Mouse (Mus musculus) gonadal fat pad, adult 2 months (tissue): ENCODE measurements at regions not wholly inside any gene's neighbourhood (a gene's known extent, or its start where the extent isn't known, plus 50 kb on each side); places are given as distances from the start of the nearest gene placed in this dataset.

Experiments
- DNase-seq: peaks from one replicate; pipeline ENCODE4 v3.0.0-alpha.2; 2012; ENCODE audit warnings: low read depth

DNA sequence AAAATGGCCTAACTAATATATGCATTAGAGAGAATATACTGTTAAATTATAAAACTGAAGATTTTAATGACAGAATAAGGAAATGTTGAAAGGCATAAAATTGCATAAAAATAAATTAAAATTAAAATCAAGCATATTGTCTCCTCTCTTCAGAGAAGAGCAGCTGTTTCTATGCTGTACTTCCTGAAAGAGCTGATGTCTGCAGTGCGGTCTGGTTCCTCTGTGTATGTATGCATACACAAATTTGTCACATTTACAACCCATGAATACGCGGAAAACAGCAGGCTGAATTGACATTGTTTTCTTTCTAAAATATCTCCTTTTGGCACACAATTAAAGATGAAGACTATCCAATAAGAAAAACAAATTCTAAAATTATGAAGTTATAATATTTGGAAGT is 278.5 kb downstream of the Olfr1505 start:
- no peak for DNase-seq

DNA sequence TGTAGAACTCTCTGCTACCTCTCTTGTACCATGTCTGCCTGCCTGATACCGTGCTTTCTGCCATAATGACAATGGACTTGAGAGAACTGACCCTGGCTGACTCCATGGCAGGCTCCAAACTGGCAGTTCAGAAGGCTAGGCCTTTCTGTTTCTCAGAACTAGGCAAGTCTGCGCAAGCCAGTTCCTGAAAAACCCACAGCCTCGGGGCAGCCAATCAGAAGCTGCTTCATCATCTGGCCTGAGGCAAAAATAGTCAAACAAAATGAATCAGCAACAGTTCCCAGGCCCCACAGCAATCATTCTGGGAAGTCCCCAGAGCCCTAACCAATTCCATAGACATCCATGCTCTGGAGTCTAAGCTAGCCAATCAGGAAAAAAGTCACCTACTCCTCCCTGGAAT is 284.5 kb downstream of the Olfr1505 start:
- DNase-seq = no peak

DNA sequence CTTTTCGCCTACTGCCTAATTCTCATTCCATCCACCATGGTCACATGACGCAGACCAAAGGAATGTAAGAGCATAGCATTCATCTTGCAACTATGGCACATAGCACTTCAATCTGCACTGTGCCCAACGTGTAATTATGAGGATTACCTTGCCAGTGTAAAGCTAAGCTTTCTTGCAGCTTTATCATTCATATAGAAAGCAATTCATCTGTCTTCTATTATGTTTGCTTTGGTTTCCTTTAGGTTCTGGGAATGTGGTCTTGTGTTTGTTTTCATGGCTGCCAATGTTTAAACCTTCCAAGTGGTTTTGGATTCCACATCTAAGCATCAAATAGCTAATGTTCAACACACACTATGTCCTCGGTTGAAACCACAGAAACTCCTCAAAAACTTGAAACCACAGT is 307.2 kb downstream of the Olfr1505 start:
- DNase-seq = no peak

DNA sequence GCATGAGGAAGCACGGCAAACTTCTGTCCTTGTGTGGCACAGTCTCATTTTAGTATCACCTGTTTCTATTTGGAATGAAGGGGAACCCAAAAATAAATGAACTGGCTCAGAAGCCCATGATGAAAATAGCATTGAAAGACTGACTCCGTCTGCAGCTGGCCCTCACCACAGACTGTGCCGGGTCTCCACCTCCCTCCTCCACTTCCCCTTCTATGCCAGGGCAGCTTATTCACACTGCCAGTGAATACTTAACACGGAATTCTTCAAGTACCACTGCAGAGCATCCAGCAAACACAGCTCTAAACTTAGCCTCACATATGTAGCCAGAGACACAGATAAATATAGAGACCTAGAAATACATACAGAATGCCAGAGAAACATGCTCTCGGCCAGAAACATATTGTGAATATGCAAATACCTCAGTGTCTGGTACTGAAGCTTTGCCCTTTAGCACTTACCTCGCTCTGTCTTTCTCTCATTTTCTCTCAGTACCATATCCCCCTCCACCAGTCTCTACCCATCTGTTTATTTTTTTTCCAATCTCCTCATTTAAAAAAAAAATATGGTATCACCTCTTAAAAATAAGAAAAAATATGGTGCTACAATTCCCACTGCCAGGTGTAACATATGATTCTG is 311.8 kb downstream of the Olfr1505 start:
- DNase-seq = no peak

- no peak for DNase-seq
Measured at GRCm38 (mm10) chr19:14225787-14226186, 312.5 kb downstream of the Olfr1505 start.

GRCm38 (mm10) chr19:14226521-14226920 is 313.2 kb downstream of the Olfr1505 start:
- DNase-seq = peak; percentile 68

DNA sequence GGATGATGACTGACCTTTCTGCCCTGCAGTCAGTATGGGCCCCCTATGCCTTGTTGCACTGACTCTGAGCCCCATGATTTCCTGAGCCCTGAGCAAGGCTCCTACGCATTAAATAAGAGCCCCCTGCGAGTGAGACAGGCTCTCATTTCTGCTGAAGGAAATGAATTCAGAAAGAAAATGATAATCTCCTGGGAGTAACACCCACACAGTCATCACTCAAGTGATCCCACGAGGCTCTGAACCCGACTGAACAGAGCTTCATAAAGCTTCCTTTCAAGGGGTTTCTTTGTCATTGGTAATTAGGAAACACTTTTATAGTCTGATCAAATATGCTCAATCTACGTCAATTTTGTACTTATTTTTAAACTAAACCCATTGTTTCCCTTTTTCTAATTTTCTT is 330.2 kb downstream of the Olfr1505 start:
- DNase-seq = no peak

DNA sequence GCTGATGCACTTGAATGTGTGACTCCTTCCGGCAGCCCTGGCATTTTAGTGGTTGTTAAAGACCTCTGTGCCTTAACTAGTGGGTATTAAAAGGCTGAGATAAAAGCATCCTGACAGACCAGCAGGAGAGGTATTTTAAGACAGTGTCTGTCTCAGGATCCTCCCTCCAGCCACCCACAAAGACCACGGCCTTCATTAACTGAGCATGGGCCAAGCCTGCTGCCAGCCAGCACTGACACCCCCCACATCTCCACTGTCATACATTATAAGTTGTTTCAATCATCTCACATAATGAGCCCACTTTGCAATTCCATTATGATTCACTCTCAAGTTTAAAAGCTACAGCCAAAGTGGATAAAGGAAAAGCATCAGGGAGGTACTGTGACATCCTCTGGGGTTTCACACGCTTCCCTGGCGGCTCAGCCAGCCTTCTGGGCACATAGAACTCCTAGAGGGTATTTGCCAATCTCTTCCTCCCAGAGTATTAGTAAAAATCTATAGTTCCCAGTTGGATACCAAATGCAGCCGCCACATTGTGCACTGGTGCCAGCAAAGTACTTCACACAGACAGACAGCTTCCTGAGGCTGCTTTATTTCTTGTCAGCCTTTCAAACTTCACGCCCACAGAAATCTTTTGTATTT is 333.8 kb downstream of the Olfr1505 start:
- no peak for DNase-seq

GRCm38 (mm10) chr19:14247979-14248378 is 334.6 kb downstream of the Olfr1505 start:
- DNase-seq = no peak

DNA sequence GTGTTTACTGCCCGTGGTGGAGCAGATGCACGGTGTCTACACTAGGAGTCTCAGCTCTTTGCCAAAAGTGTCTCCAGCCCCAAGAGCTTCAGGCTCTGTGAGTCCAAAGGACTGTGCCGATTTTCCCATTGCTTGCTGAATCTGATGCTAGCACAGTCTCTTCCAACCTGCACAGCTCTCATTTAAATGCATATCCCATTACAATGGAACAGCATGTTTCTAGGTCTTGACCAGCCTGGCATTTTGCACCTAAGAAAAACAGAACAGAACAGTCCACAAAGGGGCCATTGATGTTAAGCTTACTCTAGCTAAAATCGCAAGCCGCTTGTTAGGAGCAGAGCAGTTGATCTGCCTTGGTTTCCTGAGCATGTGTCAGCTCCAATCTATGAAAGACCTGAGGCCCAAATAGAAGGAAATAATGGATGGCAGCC is 339.2 kb downstream of the Tle4 start:
- no peak for DNase-seq

DNA sequence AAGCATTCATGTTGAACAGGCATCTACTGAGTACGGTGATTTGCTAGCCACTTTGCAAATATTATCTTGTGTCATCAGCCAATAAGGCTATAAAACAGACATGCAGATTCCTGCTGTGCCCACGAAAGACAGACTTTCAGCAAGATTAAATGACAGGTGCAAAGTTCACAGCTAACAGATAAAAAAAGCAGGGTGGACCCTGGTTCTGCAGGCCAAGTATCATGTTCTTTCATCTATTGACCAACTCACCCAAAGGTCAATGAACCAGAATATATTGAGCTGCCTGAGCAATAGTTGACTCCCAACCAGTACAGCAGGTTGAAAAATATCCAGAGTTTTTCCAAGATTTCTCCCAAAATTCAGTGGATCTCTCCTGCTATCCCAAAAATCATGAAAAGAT is 338.6 kb downstream of the Tle4 start:
- DNase-seq = no peak

DNA sequence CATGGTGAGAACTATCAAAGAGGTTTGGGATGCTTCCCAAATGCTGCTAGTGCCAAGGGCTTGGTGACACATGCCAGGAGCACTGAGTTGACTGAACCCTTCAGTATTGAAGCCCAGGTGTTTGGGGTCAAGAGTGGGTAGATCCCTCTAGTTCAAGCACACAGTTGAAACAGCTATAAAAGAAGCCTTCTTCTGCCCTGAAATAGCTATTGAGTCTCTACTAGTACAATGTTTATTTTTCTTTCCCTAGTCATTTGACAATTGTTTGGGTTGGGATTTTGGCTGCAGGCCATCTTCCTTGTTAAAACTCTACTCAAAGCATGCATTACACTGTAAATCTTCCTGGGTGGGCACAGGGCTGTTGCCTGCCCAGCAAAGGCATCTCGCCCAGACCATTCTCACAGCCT is 308.5 kb downstream of the Tle4 start:
- no peak for DNase-seq

- no peak for DNase-seq
Measured at GRCm38 (mm10) chr19:14290911-14291310, 306.9 kb downstream of the Tle4 start.

DNA sequence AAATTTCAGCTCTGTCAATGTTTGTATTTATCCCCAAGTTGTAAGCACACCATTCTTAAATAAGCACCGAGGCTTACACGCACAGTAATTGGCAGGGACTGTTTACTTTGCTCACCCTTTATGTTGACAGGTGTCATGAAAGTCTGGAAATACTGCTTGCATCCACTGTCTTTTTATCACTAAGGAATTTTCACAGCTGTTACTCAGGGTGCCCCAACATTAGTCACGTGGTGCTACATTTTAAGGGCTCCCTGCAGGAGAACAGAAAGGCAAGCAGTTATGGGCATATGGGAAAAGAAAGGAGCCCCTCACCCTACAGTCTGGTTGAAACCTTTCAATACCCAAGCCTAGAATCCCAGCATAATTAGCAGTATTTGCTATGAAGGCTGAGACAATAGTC is 304.7 kb downstream of the Tle4 start:
- no peak for DNase-seq

- no peak for DNase-seq
Measured at GRCm38 (mm10) chr19:14301176-14301943, 296.5 kb downstream of the Tle4 start.

GRCm38 (mm10) chr19:14314301-14314700 is 283.6 kb downstream of the Tle4 start:
- DNase-seq = no peak

GRCm38 (mm10) chr19:14319677-14320191 is 278.1 kb downstream of the Tle4 start:
- DNase-seq = no peak

GRCm38 (mm10) chr19:14325353-14326052 is 272.3 kb downstream of the Tle4 start:
- no peak for DNase-seq

DNA sequence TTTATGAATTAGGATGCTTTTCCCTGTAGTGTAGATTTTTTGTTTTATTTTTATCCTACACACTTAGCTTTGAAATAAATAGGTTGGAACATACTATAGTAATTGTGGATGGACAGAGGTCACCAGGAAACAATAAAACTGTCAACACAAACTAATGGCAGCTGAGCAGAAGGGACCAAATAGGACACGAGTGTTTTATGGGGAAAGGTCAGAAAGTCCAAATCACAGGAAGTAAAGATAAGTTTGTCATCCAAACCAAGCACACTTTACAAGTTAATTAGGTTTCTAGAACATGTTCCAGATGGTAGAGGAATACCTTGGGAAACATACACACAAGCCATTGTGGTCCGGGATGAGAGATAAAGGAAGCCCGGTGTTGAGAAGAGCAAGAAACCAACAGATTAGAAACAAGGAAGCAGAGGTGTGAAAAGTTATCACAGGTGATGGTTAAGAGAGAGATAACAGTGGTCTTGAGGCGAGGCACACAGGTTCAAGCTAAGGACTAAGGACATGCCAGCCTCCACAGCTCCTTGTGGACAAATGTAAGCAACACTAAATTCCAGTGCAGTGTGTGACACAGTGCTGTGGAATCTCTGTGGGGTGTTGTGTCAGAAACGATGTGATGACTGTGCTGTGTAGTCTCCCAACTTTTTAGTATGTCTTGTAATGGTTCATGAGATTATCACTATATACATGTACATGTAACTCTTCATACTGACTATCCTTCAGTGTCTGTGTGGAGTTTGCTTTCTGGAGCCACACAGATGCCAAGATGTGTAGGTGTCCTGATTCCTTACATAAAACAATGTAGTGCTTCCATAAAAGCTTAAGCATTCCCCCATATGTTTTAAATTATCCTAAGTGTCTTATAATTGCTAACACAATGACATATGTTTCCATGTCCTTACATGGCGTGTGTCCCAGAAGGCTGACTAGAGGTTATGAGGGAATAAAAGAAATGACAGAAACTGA is 264.5 kb downstream of the Tle4 start:
- no peak for DNase-seq

- DNase-seq = no peak
Measured at GRCm38 (mm10) chr19:14337025-14337424, 260.8 kb downstream of the Tle4 start.

GRCm38 (mm10) chr19:14340759-14341158 is 257.1 kb downstream of the Tle4 start:
- DNase-seq = no peak
